Mouse (Mus musculus): ENCODE measurements around the gene Efna4. TPM values are rescaled to one million over a fixed set of nuclear protein-coding genes. Genes with fewer than 3 reads are reported as not detected.

Efna4 gene
- total RNA-seq (2015; ENCODE audit: low replicate concordance) = not detected in 2 replicates
- not detected in 2 replicates for total RNA-seq (2017; ENCODE audit: low replicate concordance)

DNA sequence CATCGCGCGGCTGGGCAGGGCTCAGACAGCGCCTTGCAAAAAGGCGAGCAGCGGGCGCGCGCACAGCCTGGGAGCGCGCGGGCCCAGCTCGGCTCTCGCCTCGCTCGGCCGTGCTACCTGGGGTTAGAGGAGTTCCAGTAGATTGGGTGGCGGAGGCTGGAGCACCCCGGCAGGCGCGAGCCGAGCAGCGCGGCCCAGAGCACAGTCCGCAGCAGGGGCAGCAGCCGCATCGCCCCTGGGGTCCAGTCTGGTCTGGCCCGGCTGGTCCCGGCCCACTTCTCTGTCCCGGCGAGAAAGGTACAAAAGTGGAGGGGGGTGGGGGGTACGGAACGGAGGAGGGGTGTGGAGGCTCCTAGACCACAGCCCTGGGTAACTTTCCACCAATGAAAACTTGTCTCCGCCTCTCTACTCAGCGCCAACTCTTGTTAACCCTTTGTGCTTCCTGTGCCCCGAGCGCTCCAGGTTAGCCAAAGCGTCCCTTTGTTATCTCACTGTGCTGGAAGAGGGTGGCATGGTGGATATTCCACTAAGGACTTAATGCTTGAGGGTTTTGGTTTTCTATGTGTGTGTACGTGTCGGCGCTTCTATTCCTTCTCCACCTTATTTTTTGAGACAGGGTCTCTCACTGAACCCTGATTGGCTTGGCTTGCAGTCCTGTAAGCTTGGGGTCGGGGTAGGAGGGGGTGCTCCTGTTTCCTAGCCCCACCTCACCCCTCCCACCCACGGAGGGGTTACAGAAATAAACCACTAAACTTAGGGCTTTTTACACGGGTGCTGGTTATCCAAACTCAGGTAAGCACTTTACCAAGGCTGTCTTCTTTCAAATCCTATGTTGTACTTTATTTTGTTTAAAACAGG is at the start of gene Efna4:
TSS of gene Efna4 (minus strand) at position 308 of the 858 bp plus-strand sequence.
- ATAC-seq (replicated peaks; ENCODE audit: low FRiP score, poor library complexity, severe bottlenecking) = no peak

DNA sequence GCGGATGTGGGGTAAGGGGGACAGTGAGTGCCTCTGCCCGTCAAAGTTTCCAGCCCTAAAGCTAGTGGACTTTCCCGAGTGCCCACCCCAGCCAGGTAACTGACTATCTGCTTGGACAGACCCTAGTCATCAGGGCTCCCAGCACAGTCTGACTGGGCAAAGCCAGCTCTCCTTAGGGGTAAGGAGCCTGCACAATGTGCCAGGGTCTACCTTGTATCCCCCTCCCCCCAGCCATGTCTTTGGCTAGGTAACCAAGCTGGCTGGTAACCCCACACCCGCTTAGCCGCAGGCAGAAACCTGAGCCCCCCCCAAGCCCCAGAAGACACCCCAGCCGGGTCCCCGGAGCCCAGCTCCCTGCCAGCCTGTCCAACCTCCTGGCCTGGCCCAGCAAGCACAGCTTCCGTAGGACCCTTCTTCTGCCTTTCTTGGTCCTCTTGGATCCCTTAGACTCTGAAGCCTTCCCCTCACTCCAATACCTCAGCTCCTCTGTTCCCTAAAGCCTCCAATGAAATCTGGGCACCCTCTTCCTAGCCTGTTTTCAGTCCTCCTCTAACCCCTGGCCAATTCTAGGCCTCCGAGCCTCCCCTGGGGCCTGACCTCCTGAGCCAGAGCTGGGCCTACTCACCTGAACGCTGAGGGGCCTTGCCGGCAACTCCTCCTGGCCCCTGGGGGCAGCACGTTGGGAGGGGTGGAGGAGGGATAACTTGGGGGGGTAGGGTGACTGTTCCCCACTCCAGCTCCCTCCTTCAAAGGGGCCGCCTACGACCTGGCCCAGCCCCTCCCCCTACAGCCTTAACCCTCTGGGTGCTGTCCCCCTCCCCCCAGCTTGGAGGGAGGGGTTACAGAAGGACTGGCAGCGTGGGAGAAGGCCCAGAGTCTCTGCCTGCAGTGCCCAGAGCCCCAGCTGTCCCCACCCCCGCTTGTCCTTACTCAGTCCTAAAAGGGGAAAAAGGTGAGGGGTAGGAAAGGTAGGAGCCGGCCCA is 48.9 kb upstream of the Efna4 start:
- no peak for ATAC-seq (replicated peaks; ENCODE audit: low FRiP score, poor library complexity, severe bottlenecking)

DNA sequence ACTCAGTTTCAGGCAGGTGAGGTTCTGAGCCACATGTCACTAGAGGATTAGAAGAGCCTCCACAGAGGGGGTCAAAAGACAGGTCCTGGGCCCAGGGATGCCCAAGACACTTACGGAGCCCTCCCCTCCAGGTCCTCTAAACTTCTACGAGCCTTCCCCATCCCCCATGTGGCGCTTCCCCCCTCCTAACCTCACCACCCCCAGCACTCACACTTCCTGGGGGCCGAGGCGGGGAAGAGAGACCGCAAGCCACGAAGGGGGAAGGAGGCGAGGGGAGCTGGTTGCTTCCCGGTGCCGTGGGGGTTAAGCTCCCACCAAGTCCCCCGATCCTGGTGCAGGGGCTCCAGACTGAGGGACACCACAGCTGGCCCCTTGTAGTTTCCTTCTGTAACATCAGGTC is 47.6 kb upstream of the Efna4 start:
- ATAC-seq (replicated peaks; ENCODE audit: low FRiP score, poor library complexity, severe bottlenecking) = no peak

DNA sequence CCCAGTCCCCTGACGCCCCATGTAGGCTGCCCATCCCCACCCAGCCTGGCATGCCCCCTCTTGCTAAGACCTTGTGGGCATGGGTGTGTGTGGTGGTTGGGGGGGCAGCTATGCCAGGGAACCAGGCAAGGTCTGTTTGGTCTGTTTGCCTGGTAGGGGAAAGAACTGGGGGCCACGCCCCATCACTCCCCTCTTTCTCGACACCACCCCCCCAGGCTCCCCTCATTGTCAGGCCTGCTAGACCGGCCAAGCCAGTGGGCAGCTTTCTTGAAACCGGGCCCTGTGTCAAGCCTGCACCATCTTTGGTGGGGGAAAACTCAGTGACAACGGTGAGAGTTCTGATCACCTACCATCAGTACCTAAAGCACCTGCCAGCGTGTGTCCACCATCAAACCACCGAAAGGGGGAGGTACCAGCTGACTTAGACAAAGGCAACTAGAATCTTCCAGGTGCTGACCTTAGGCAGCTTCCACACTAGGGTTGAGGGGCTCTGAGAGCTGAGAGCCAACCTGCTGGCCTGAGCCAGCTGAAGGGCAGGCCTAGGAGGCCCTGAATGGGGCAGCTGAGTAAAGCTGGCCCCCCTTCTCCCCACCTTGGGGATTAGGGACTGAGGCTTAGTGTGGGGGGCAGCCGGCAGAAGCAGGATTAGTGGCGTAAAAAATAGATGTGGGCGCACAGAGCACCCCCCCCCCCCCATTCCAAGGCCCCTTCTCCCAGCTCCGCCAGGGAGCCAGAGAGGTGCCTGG is 46.7 kb upstream of the Efna4 start:
- no peak for ATAC-seq (replicated peaks; ENCODE audit: low FRiP score, poor library complexity, severe bottlenecking)

DNA sequence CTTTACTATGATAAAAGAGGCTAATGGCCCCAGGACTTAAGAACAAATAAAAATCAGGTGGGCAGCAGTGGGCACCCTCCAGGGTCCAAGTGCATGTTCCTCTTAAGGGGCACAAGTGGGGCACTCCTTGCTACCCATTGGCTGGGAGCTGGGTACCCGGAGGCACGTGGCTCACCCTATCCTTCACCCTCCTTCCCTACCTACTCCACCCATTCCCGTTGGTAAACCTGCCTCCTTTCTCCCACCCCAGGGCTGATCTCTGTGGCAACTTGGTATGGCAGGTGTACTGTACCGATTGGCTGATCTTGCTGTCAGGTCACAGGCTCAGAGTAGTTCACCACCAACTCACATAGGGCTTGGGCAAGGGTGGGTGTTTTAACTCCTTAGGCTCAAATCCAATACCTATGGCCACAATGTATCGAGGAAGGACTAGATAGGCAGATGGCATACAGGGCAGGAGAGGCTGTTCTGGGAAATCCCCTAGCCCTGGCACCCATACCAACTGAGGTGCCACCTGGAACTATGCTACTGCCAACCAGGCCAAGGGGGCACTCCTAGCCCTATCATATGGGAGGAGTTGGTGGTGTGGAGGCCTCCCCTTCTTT is 45.9 kb upstream of the Efna4 start:
- no peak for ATAC-seq (replicated peaks; ENCODE audit: low FRiP score, poor library complexity, severe bottlenecking)

DNA sequence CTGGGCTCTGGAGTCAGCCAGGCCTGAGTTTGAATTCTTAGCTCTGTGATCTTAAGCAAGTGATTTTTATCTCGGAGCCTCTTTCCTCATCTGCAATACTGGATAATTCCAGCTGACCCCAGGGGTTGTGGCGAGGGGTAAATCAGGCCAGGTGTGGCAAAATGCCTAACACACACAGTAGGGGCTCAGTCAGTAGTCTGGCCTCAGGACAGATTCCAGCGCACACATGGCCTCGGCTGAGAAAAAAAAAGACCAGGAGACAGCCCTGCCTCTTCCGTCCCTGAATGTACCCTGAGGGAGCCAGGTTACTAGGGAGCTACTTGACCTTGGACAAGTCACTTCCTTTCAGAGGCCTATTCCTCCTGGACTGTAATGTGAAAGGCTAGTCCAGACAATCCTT is 45.1 kb upstream of the Efna4 start:
- no peak for ATAC-seq (replicated peaks; ENCODE audit: low FRiP score, poor library complexity, severe bottlenecking)

DNA sequence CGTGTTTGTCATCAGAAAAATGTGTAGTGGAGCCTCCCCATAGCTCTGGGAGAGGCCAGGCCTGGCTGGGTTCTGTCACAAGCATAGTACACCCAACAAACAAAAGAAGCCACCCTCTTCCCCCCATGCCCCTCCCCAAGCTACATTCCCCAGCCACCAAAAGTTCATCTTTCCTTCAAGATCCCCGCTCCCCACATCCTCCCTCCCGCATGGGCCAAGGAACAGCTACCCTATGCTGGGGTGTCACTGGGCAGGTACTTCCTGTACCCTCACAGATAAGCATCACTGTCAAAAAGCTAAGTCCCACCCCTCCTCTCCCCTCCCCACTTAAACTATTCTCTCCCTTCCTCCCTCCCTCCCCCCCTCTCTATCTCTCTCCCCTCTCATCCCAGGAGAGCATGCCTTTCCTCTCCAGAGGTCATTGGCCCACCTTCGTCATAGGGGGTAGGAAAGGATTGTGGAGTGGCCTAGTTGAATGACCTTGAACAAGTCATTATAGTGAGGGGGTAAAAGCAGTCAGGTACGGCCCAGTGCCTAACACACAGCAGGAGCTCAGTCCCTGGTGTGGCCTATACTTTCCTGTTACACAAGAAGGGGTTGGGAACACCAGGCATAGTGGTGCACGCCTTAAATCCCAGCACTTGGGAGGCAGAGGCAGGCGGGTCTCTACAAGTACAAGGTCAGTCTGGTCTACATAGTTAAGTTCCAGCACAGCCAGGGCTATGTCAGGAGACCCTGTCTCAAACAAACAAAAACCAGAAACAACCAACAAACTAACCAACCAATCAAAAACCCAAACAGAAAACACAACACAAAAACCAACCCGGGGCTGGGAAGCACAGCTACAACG is 44.4 kb upstream of the Efna4 start:
- no peak for ATAC-seq (replicated peaks; ENCODE audit: low FRiP score, poor library complexity, severe bottlenecking)

DNA sequence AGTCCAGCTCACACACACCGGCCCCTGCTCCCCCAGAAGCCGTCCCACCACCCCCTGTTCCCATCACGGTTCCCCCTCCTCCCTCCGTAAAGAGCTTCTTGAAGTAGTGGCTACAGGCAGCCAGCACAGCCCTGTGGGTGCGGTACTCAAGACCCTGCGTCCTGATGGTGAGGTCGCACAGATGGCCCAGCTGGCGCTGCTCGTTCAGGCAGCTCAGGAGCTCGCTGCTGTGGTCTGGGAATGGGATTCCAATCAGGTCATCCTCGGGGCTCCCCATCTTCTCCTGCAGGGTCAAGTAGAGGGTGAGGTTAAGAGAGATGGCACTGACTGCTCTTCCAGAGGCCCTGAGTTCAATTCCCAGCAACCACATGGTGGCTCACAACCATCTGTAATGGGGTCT is 43.4 kb upstream of the Efna4 start:
- ATAC-seq (replicated peaks; ENCODE audit: low FRiP score, poor library complexity, severe bottlenecking) = no peak

DNA sequence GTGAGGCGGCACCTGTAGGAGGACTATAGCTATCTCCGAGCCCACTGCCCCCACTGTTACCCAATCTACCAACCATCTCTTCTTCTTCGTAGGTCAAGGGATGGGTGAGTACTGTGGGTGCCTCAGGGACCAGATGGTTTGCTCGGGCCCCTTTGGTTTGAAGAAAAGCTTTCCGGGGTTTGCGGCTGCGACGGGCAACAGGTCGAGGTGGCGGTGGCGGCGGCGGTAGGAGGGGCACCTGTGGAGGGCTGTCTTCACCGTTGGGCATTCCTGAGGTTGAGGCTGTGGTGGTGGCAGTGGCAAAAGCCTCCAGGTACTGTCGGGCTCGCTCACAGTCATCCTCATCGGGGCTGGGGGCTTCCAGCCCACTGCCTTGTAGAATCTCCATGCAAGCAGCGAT is 42.9 kb upstream of the Efna4 start:
- no peak for ATAC-seq (replicated peaks; ENCODE audit: low FRiP score, poor library complexity, severe bottlenecking)

DNA sequence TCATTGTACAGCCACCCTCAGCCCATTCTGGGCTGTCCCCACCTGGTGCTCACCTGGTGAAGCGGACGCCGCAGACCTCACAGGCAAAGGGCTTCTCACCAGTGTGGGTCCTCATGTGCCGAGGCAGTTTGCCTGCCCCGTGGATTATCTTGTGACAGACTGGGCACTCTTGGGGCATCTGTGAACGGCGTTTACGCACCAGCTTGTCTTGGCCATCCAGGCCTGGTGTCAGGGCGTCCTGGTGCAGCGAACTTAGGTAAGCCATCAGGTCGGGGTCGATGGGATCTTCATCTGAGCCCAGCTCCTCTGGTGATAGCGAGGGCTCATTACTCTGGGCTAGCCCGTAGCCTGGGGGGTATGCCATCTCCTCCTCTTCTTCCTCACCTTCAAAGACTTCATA is 42.5 kb upstream of the Efna4 start:
- ATAC-seq (replicated peaks; ENCODE audit: low FRiP score, poor library complexity, severe bottlenecking) = no peak

DNA sequence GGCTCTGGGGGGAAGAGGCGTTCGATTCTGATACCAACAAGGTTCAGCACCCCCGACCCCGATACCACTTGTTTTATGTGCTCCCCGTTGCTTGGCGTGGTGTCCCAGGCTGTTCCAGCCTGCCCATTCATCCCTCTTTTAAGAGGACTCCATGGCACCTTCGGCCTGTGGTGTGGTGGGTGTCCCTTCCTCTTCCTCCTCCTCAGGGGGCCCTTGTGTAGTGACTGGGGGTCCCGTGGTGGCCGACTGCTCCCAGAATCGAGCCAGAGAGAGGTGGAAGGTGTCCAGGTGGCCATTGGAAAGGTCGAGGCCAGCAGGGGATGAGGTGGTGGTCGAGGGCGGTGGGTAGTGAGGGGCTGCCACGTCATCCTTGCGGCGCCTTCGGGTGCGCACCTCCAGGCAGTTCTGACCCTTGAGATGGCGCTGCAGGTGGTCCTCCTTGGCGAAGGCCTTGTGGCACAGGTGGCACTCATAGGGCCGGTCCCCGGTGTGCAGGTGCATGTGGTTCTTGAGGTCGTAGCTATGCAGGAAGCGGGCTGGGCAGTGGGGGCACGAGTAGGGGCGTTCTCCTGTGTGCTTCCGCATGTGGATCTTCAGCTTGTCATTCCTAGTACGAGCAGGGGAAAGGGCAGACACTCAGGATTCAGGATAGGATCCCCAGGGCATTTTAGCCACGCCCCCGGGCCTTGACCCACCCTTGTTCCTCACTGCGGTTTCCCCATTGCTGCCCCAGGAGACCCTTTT is 41.7 kb upstream of the Efna4 start:
- ATAC-seq (replicated peaks; ENCODE audit: low FRiP score, poor library complexity, severe bottlenecking) = no peak

DNA sequence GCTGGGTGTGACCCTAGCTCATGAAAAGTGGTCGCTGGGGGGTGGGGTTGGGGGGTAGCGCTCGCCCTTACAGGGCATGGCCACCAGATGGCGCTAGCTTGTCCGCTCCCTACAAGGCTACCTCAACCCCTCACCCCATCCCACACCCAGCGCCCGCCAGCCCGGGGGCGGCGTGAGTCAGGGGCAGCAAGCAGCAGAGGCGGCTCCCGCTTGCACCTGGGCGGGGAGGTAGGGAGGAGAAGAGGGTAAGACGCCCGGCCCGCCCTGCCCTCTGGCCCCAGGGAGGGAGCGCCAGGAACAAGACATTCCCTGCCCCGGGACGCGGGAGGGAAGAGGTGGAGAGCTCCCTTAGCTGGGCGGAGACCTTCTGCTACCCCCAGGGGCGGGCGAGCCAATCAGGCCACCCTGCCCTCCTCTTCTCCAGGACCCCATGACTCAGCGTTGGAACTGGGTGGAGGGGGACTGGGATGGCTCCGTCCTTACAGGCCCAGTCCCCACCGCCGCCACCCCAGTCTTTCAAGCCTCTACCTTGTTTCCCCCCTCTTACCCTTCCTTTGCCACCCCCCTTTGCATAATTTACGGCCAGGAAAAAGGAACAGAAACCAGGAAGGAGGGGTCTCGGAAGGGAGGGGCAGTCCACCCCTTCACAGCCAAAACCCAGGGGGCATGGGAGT is 40.7 kb upstream of the Efna4 start:
- ATAC-seq (replicated peaks; ENCODE audit: low FRiP score, poor library complexity, severe bottlenecking) = peak; percentile 58; the same call in 1 of the 2 replicates

DNA sequence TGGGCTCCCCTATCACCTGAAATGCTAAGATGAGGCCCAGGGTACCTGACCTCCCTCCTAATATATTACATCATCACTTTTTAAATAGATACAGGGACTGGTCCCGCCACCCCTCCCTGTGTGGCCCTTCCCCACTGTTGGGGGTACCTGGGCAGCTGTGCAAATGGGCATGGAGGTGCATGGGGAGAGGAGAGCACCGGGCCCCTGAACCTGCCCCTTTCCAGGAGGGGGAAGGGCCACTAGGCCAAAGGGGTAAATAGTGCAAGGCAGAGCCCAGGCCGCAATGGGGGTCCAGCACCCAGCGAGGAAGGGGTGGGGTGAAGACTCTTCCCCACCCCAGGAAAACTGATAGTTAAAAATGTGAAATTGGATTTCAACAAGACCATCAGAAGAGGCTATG is 40.0 kb upstream of the Efna4 start:
- ATAC-seq (replicated peaks; ENCODE audit: low FRiP score, poor library complexity, severe bottlenecking) = no peak

DNA sequence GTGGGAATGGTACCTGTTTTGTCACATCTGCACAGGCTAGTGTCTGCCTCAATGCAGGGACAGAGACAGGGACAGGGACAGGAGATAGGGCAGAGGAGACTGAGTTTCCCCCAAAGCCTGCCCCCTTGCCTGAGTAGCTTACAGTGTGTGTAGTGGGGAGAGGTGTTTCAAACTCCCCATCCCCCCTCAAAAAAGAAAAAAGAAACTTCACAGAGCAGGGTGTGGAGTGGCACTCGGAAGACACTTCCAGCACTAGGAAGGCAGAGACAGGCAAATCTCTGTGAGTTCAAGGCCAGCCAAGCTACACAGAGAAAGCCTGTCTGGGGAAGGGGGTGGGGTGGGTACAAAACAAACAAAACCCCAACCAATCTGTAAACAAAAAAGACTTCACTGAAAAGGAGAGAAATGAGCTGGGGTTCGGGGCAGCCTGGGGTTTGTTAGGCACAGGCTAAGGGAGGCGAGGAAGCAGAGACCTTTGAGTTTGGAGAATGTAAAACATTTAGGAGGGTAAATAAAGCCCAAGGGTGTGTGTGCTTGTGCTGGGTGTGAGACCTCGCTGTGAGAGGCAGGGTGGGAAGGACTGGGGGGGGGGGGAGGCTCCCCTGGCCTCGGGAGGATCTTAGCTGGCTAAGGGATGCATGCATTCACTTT is 35.9 kb upstream of the Efna4 start:
- no peak for ATAC-seq (replicated peaks; ENCODE audit: low FRiP score, poor library complexity, severe bottlenecking)

DNA sequence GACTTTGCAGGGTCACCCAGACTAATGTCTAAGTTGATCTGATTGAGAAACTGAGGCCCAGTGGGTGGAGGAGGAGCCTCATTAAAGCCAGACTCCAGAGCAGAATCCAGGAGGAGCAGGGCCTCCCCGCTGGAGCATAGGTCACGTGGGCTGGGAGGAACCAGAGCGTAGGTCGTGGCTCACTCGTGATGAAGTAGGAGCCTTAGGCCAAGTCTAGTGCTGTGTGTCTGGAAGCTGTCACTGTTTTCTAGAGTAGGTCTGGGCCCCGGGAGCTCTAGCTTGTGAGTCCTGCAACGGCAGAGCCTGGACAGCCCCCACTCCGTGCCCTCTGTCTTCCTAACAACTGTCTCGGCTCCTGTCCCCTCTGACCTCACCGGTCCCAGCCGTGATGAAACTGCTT is 29.5 kb upstream of the Efna4 start:
- ATAC-seq (replicated peaks; ENCODE audit: low FRiP score, poor library complexity, severe bottlenecking) = no peak

DNA sequence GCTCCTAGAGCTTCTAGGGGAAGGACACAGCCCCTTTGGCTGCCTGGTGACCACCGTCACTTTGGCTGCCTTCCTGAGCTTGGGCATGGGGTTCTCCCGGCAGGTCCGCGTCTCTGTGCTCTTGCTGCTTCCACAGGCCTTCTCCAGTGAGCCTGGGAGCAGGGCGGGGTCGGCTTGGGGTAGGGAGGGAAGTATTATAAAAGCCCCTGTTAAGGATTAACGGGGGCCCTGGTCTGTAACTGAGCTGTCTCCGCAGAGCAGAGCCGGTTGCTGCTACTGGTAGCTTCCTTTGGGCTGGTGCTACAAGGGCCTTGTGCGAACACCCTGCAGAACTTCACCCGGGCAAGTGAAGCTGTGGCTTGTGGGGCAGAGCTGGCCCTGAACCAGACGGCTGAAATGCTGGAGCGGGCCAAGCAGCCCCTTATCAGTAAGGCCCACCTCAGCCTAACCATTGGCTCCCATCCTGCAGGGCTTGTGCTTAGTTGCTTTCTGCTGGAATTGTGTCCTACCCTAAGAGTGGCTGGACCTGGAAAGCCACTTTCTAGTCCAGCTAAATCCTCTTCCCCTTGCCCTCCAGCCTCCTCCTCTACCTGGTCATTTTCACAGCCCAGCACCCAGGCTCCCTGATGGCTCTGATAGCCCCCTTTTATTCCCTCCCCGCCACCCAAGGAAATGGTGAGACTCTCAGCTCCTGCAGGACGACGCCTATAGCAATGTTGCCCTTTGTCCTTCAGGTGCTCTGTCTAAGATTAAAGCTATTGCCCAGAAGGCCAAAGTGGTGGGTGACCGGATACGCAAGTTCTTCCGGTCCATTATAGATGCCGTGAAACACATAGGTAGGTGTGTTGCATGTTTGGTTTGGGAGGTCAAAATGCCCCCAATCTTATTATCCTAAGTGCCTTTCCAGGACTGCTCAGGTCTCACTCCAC is 27.9 kb upstream of the Efna4 start:
- no peak for ATAC-seq (replicated peaks; ENCODE audit: low FRiP score, poor library complexity, severe bottlenecking)

Data from erythroid progenitor cell, adult 5-6 weeks (primary cell).